ENCODE assay signal across 11 mouse cellular contexts in genomic region chr19:6949532-6949931, GRCm38 (mm10). TPM values are rescaled to one million over a fixed set of nuclear protein-coding genes. Genes with fewer than 3 reads are reported as not detected.
DNase-seq lines count a peak whose midpoint lies in the region; ATAC-seq and TF ChIP-seq lines count a peak whose summit lies in the region.
"Had no signal": no experiment of that assay in that cellular context is flagged by ENCODE, and none has a peak within 500 bp of the region (broad histone marks: within the 10 kb centered on the region; RNA-seq: fewer than 3 reads in every experiment).

No protein-coding gene starts in this region.

- H3K9ac ChIP-seq in hindbrain, embryonic 13.5 days: peak overlapping the region; percentile 39; the same call in 1 of the 2 replicates

- no peak for TF ChIP-seq POLR2A in small intestine, adult 2 months (IDR thresholded peaks at IDR 0.05; ENCODE audit: low read depth, low read length)

- peaks cover 39% of the 10 kb centered on the region for H3K4me1 ChIP-seq in heart, embryonic 10.5 days
- H3K4me1 ChIP-seq in megakaryocyte, embryonic 14.5 days: peaks cover 79% of the 10 kb centered on the region
- peaks cover 26% of the 10 kb centered on the region for H3K4me1 ChIP-seq in hindbrain, embryonic 13.5 days (replicated peaks)
- H3K4me1 ChIP-seq in small intestine, adult 2 months (ENCODE audit: control insufficient read depth, insufficient read depth, insufficient read length, low read length): peaks cover 41% of the 10 kb centered on the region

- peak overlapping the region; percentile 38; the same call in 1 of the 2 replicates for H3K27ac ChIP-seq in heart, embryonic 10.5 days
- peak overlapping the region; percentile 96 for H3K27ac ChIP-seq in hindbrain, embryonic 13.5 days
- peak overlapping the region; percentile 94 for H3K27ac ChIP-seq in small intestine, adult 2 months (ENCODE audit: insufficient read depth, low read depth, low read length)

- peak overlapping the region; percentile 73; the same call in 1 of the 2 replicates for H3K4me3 ChIP-seq in heart, embryonic 10.5 days
- peak overlapping the region; percentile 3 for H3K4me3 ChIP-seq in megakaryocyte, embryonic 14.5 days (replicated peaks)
- H3K4me3 ChIP-seq in hindbrain, embryonic 13.5 days: peak overlapping the region; percentile 59
- peak overlapping the region; percentile 40 for H3K4me3 ChIP-seq in small intestine, adult 2 months (ENCODE audit: low read depth, low read length)

- H3K4me2 ChIP-seq in hindbrain, embryonic 13.5 days: peak overlapping the region; percentile 98; the same call in 1 of the 2 replicates

- WGBS in heart, embryonic 10.5 days: 87% methylated on average over 5 of the region's 5 CpGs
- 91% methylated on average over 5 of the region's 5 CpGs for WGBS in hindbrain, embryonic 13.5 days
- 43% methylated on average over 5 of the region's 5 CpGs for WGBS in small intestine, adult 2 months

- no peak for TF ChIP-seq CTCF in small intestine, adult 2 months (IDR thresholded peaks at IDR 0.05; ENCODE audit: extremely low read depth, insufficient read length, insufficient replicate concordance, low read depth, low read length)

- no peak for ATAC-seq in megakaryocyte, adult 5-6 weeks (ENCODE audit: poor library complexity, severe bottlenecking)
- no peak for ATAC-seq in hindbrain, embryonic 13.5 days (ENCODE audit: low FRiP score)
- ATAC-seq: midbrain, embryonic 16.5 days had no signal

- H3K9me3 ChIP-seq in heart, embryonic 10.5 days: no peaks in the 10 kb centered on the region
- H3K9me3 ChIP-seq in megakaryocyte, embryonic 14.5 days: no peaks in the 10 kb centered on the region
- no peaks in the 10 kb centered on the region for H3K9me3 ChIP-seq in hindbrain, embryonic 13.5 days
- H3K9me3 ChIP-seq: heart, embryonic 15.5 days had no signal

- H3K27me3 ChIP-seq in heart, embryonic 10.5 days (ENCODE audit: insufficient read depth, poor library complexity, severe bottlenecking): no peaks in the 10 kb centered on the region
- no peaks in the 10 kb centered on the region for H3K27me3 ChIP-seq in megakaryocyte, embryonic 14.5 days (replicated peaks)
- no peaks in the 10 kb centered on the region for H3K27me3 ChIP-seq in hindbrain, embryonic 13.5 days
- no peaks in the 10 kb centered on the region for H3K27me3 ChIP-seq in small intestine, adult 2 months (ENCODE audit: control insufficient read depth, insufficient read depth, low read length)
- H3K27me3 ChIP-seq: heart, embryonic 15.5 days had no signal

- H3K36me3 ChIP-seq in heart, embryonic 10.5 days: peaks cover 36% of the 10 kb centered on the region
- H3K36me3 ChIP-seq in megakaryocyte, embryonic 14.5 days (replicated peaks; ENCODE audit: low read length): peaks cover 71% of the 10 kb centered on the region
- peaks cover 27% of the 10 kb centered on the region for H3K36me3 ChIP-seq in hindbrain, embryonic 13.5 days
- H3K36me3 ChIP-seq in small intestine, adult 2 months (ENCODE audit: control insufficient read depth, insufficient read depth, low read length): peaks cover 22% of the 10 kb centered on the region

- DNase-seq in heart, embryonic 10.5 days (ENCODE audit: low spot score): no peak
- no peak for DNase-seq in heart, adult 8-10 months (ENCODE audit: low spot score)
- no peak for DNase-seq in urinary bladder, postnatal 36 days (ENCODE audit: low spot score in 2 of 2)
- no peak for DNase-seq in adrenal gland, adult 2 months
- DNase-seq: adrenal gland, postnatal 10 days had no signal

RNA-seq across cellular contexts. Expression of gene Gpr137, which starts 7.3 kb away (rescaled TPM):
- polyA plus RNA-seq in heart, embryonic 10.5 days (2016; fragmentation: Nextera tagmentation; extraction: Ambion mirVana): 20.3 and 23.3 TPM in 2 replicates
- 10 to 100 TPM; 33.4 to 37.4 (median 35.7) TPM for total RNA-seq in heart, adult 8-10 months (2022)
- 112 and 118 TPM in 2 replicates for polyA plus RNA-seq in megakaryocyte, embryonic 14.5 days (2012; ENCODE audit: insufficient read depth, low replicate concordance)
- 10.2 and 18.8 TPM in 2 replicates for total RNA-seq in megakaryocyte, adult 5-6 weeks (2015)
- total RNA-seq in megakaryocyte, adult 5-6 weeks (2017): 18.4 and 20.2 TPM in 2 replicates
- 53.1 and 54.7 TPM in 2 replicates for polyA plus RNA-seq in hindbrain, embryonic 13.5 days (2015; fragmentation: Nextera tagmentation; extraction: Ambion mirVana)
- 77.5 and 97.8 TPM in 2 replicates for polyA plus RNA-seq in small intestine, adult 2 months (2012; rRNA removed)
- 10 to 100 TPM; 47.9 to 51.5 TPM for total RNA-seq in adrenal gland, adult 2 months (2021)
- polyA plus RNA-seq in adrenal gland, adult 2 months (2012; rRNA removed): 202 and 223 TPM in 2 replicates

RNA-seq across cellular contexts. Expression of gene Bad, which starts 7.9 kb away (rescaled TPM):
- polyA plus RNA-seq in heart, embryonic 10.5 days (2016; fragmentation: Nextera tagmentation; extraction: Ambion mirVana): 61.3 and 62.0 TPM in 2 replicates
- 10 to 100 TPM; 19.5 to 23.8 (median 21.3) TPM for total RNA-seq in heart, adult 8-10 months (2022)
- polyA plus RNA-seq in megakaryocyte, embryonic 14.5 days (2012; ENCODE audit: insufficient read depth, low replicate concordance): 108 and 197 TPM in 2 replicates
- 16.4 and 20.3 TPM in 2 replicates for total RNA-seq in megakaryocyte, adult 5-6 weeks (2015)
- total RNA-seq in megakaryocyte, adult 5-6 weeks (2017): 45.2 and 67.1 TPM in 2 replicates
- polyA plus RNA-seq in hindbrain, embryonic 13.5 days (2015; fragmentation: Nextera tagmentation; extraction: Ambion mirVana): 83.1 and 86.9 TPM in 2 replicates
- polyA plus RNA-seq in small intestine, adult 2 months (2012; rRNA removed): 83.3 and 127 TPM in 2 replicates
- 10 to 100 TPM; 44.7 to 58.7 TPM for total RNA-seq in adrenal gland, adult 2 months (2021)
- 91.2 and 102 TPM in 2 replicates for polyA plus RNA-seq in adrenal gland, adult 2 months (2012; rRNA removed)

RNA-seq across cellular contexts. Expression of gene Kcnk4, which starts 15.2 kb away (rescaled TPM):
- 0.25 and 0.32 TPM in 2 replicates for polyA plus RNA-seq in heart, embryonic 10.5 days (2016; fragmentation: Nextera tagmentation; extraction: Ambion mirVana)
- total RNA-seq in heart, adult 8-10 months (2022): not detected
- polyA plus RNA-seq in megakaryocyte, embryonic 14.5 days (2012; ENCODE audit: insufficient read depth, low replicate concordance): 0.08 TPM in 1 of 2 replicates, not detected in the other
- not detected in 2 replicates for total RNA-seq in megakaryocyte, adult 5-6 weeks (2015)
- total RNA-seq in megakaryocyte, adult 5-6 weeks (2017): 0.11 TPM in 1 of 2 replicates, not detected in the other
- polyA plus RNA-seq in hindbrain, embryonic 13.5 days (2015; fragmentation: Nextera tagmentation; extraction: Ambion mirVana): 1.7 and 2.2 TPM in 2 replicates
- not detected in 2 replicates for polyA plus RNA-seq in small intestine, adult 2 months (2012; rRNA removed)
- under 1 TPM in 1 of 2 experiments, not detected in 1; 0.31 TPM for total RNA-seq in adrenal gland, adult 2 months (2021)
- polyA plus RNA-seq in adrenal gland, adult 2 months (2012; rRNA removed): 0.06 TPM in 1 of 2 replicates, not detected in the other

RNA-seq across cellular contexts. Expression of gene Catsperz, which starts 24.4 kb away (rescaled TPM):
- polyA plus RNA-seq in heart, embryonic 10.5 days (2016; fragmentation: Nextera tagmentation; extraction: Ambion mirVana): 2.3 and 2.4 TPM in 2 replicates
- not detected for total RNA-seq in heart, adult 8-10 months (2022)
- polyA plus RNA-seq in megakaryocyte, embryonic 14.5 days (2012; ENCODE audit: insufficient read depth, low replicate concordance): 0.83 TPM in 1 of 2 replicates, not detected in the other
- total RNA-seq in megakaryocyte, adult 5-6 weeks (2015): not detected in 2 replicates
- not detected in 2 replicates for total RNA-seq in megakaryocyte, adult 5-6 weeks (2017)
- 0.86 and 1.00 TPM in 2 replicates for polyA plus RNA-seq in hindbrain, embryonic 13.5 days (2015; fragmentation: Nextera tagmentation; extraction: Ambion mirVana)
- polyA plus RNA-seq in small intestine, adult 2 months (2012; rRNA removed): not detected in 2 replicates
- under 1 TPM in 1 of 2 experiments, not detected in 1; 0.58 TPM for total RNA-seq in adrenal gland, adult 2 months (2021)
- polyA plus RNA-seq in adrenal gland, adult 2 months (2012; rRNA removed): not detected in 2 replicates

RNA-seq across cellular contexts. Expression of gene Ppp1r14b, which starts 25.2 kb away (rescaled TPM):
- 169 and 191 TPM in 2 replicates for polyA plus RNA-seq in heart, embryonic 10.5 days (2016; fragmentation: Nextera tagmentation; extraction: Ambion mirVana)
- 100 to 1,000 TPM in 1 of 4 experiments, 10 to 100 TPM in 3; 75.4 to 112 (median 91.3) TPM for total RNA-seq in heart, adult 8-10 months (2022)
- polyA plus RNA-seq in megakaryocyte, embryonic 14.5 days (2012; ENCODE audit: insufficient read depth, low replicate concordance): 310 and 626 TPM in 2 replicates
- total RNA-seq in megakaryocyte, adult 5-6 weeks (2015): 54.3 and 63.8 TPM in 2 replicates
- total RNA-seq in megakaryocyte, adult 5-6 weeks (2017): 43.8 and 45.2 TPM in 2 replicates
- 114 and 143 TPM in 2 replicates for polyA plus RNA-seq in hindbrain, embryonic 13.5 days (2015; fragmentation: Nextera tagmentation; extraction: Ambion mirVana)
- polyA plus RNA-seq in small intestine, adult 2 months (2012; rRNA removed): 44.2 and 100 TPM in 2 replicates
- 100 to 1,000 TPM; 123 to 288 TPM for total RNA-seq in adrenal gland, adult 2 months (2021)
- 156 and 181 TPM in 2 replicates for polyA plus RNA-seq in adrenal gland, adult 2 months (2012; rRNA removed)

Comparison
In these comparisons a context has a peak if more than half of its experiments do, and no peak if none do; other contexts are left out.
1. H3K27ac ChIP-seq: peak in every context shown above with its lines; median percentile 96 in hindbrain, embryonic 13.5 days; 94 in small intestine, adult 2 months; 38 in heart, embryonic 10.5 days.
2. H3K4me3 ChIP-seq: peak in every context shown above with its lines; median percentile 73 in heart, embryonic 10.5 days; 59 in hindbrain, embryonic 13.5 days; 40 in small intestine, adult 2 months; 3 in megakaryocyte, embryonic 14.5 days.